Comparison of ENCODE assay signal across 8 mouse cellular contexts in genomic region chr15:98633822-98634470, GRCm38 (mm10). TPM values are rescaled to one million over a fixed set of nuclear protein-coding genes. Genes with fewer than 3 reads are reported as not detected.
DNase-seq lines count a peak whose midpoint lies in the region; ATAC-seq and TF ChIP-seq lines count a peak whose summit lies in the region.

No protein-coding gene starts in this region.

- H3K9ac ChIP-seq in limb, embryonic 12.5 days (replicated peaks): peak overlapping the region; percentile 88

- 1% methylated on average over 25 of the region's 25 CpGs for WGBS in embryonic facial prominence, embryonic 10.5 days
- under 1% methylated on average over 25 of the region's 25 CpGs for WGBS in limb, embryonic 12.5 days
- 3% methylated on average over 25 of the region's 25 CpGs for WGBS in small intestine, adult 2 months

- peak overlapping the region; percentile 35; the same call in 1 of the 2 replicates for H3K27ac ChIP-seq in gastrocnemius, adult 2 months
- H3K27ac ChIP-seq in embryonic facial prominence, embryonic 10.5 days (replicated peaks): peak overlapping the region; percentile 96
- 0 out of 2 replicates have a peak overlapping the region, but pooled peaks have one; percentile 29 for H3K27ac ChIP-seq in limb, embryonic 12.5 days
- no peak overlapping the region for H3K27ac ChIP-seq in small intestine, adult 2 months (ENCODE audit: insufficient read depth, low read depth, low read length)

- TF ChIP-seq CTCF in gastrocnemius, adult 2 months (IDR thresholded peaks at IDR 0.05): no peak
- TF ChIP-seq CTCF in small intestine, adult 2 months (IDR thresholded peaks at IDR 0.05; ENCODE audit: extremely low read depth, insufficient read length, insufficient replicate concordance, low read depth, low read length): no peak

- no peaks in the 10 kb centered on the region for H3K9me3 ChIP-seq in embryonic facial prominence, embryonic 10.5 days
- H3K9me3 ChIP-seq in limb, embryonic 12.5 days: no peaks in the 10 kb centered on the region

- H3K4me1 ChIP-seq in embryonic facial prominence, embryonic 10.5 days: peaks cover 81% of the 10 kb centered on the region
- H3K4me1 ChIP-seq in limb, embryonic 12.5 days (replicated peaks): peaks cover 61% of the 10 kb centered on the region
- H3K4me1 ChIP-seq in small intestine, adult 2 months (ENCODE audit: control insufficient read depth, insufficient read depth, insufficient read length, low read length): peaks cover 11% of the 10 kb centered on the region

- H3K4me3 ChIP-seq in gastrocnemius, adult 2 months: peak overlapping the region; percentile 84
- H3K4me3 ChIP-seq in embryonic facial prominence, embryonic 10.5 days: peak overlapping the region; percentile 89
- H3K4me3 ChIP-seq in limb, embryonic 12.5 days (replicated peaks): peak overlapping the region; percentile 82
- H3K4me3 ChIP-seq in small intestine, adult 2 months (ENCODE audit: low read depth, low read length): peak overlapping the region; percentile 77

- no peak for DNase-seq in gastrocnemius, adult 2 months
- DNase-seq in gastrocnemius, postnatal 10 days: no peak
- DNase-seq in A20 (ENCODE audit: low read depth, low spot score): peak; percentile 35
- no peak for DNase-seq in embryonic facial prominence, embryonic 10.5 days (ENCODE audit: low spot score)
- no peak for DNase-seq in embryo, embryonic 10.5 days (ENCODE audit: low spot score)

- TF ChIP-seq POLR2A in small intestine, adult 2 months (IDR thresholded peaks at IDR 0.05; ENCODE audit: low read depth, low read length): no peak

- intact Hi-C loops in gastrocnemius, adult 2 months (cut with DNase I): no loop called here

- peaks cover 86% of the 10 kb centered on the region for H3K27me3 ChIP-seq in embryonic facial prominence, embryonic 10.5 days (replicated peaks; ENCODE audit: low read depth, poor library complexity, severe bottlenecking)
- H3K27me3 ChIP-seq in limb, embryonic 12.5 days: peaks cover 76% of the 10 kb centered on the region
- H3K27me3 ChIP-seq in small intestine, adult 2 months (ENCODE audit: control insufficient read depth, insufficient read depth, low read length): peaks cover 13% of the 10 kb centered on the region

- H3K36me3 ChIP-seq in embryonic facial prominence, embryonic 10.5 days (replicated peaks): peaks cover 5% of the 10 kb centered on the region; the same call in 1 of the 2 replicates
- H3K36me3 ChIP-seq in limb, embryonic 12.5 days: no peaks in the 10 kb centered on the region
- no peaks in the 10 kb centered on the region for H3K36me3 ChIP-seq in small intestine, adult 2 months (ENCODE audit: control insufficient read depth, insufficient read depth, low read length)

- ATAC-seq in limb, embryonic 12.5 days (ENCODE audit: insufficient number of reproducible peaks, insufficient read depth, low FRiP score, low TSS enrichment, low read depth): no peak
- ATAC-seq in granulocyte monocyte progenitor cell, adult 5-6 weeks (replicated peaks; ENCODE audit: poor library complexity, severe bottlenecking): no peak

- H3K4me2 ChIP-seq in limb, embryonic 12.5 days: peak overlapping the region; percentile 98

RNA-seq across cellular contexts. Expression of gene Cacnb3, which starts 3.3 kb away (rescaled TPM):
- total RNA-seq in gastrocnemius, adult 2 months (2021): 1 to 10 TPM; 1.8 to 2.2 TPM
- total RNA-seq in gastrocnemius, postnatal 10 days (2021): 10 to 100 TPM; 12.0 to 15.4 TPM
- 32.3 and 37.0 TPM in 2 replicates for polyA plus RNA-seq in embryonic facial prominence, embryonic 10.5 days (2016; fragmentation: Nextera tagmentation; extraction: Ambion mirVana)
- 43.1 and 44.3 TPM in 2 replicates for polyA plus RNA-seq in limb, embryonic 12.5 days (2016; fragmentation: Nextera tagmentation; extraction: Ambion mirVana)
- 19.1 and 40.2 TPM in 2 replicates for polyA plus RNA-seq in small intestine, adult 2 months (2012; rRNA removed)
- not detected in 2 replicates for total RNA-seq in granulocyte monocyte progenitor cell, adult 5-6 weeks (2014; fragmentation: Nextera tagmentation)
- not detected in 2 replicates for total RNA-seq in granulocyte monocyte progenitor cell, adult 5-6 weeks (2017)

RNA-seq across cellular contexts. Expression of gene Adcy6, which starts 24.1 kb away (rescaled TPM):
- 10 to 100 TPM; 22.8 to 23.1 TPM for total RNA-seq in gastrocnemius, adult 2 months (2021)
- 10 to 100 TPM; 39.9 to 45.3 TPM for total RNA-seq in gastrocnemius, postnatal 10 days (2021)
- 11.6 and 14.0 TPM in 2 replicates for polyA plus RNA-seq in embryonic facial prominence, embryonic 10.5 days (2016; fragmentation: Nextera tagmentation; extraction: Ambion mirVana)
- 22.1 and 25.7 TPM in 2 replicates for polyA plus RNA-seq in limb, embryonic 12.5 days (2016; fragmentation: Nextera tagmentation; extraction: Ambion mirVana)
- 55.9 and 89.2 TPM in 2 replicates for polyA plus RNA-seq in small intestine, adult 2 months (2012; rRNA removed)
- 1.8 and 3.1 TPM in 2 replicates for total RNA-seq in granulocyte monocyte progenitor cell, adult 5-6 weeks (2014; fragmentation: Nextera tagmentation)
- total RNA-seq in granulocyte monocyte progenitor cell, adult 5-6 weeks (2017): 2.1 and 2.9 TPM in 2 replicates

RNA-seq across cellular contexts. Expression of gene Ddx23, which starts 28.7 kb away (rescaled TPM):
- total RNA-seq in gastrocnemius, adult 2 months (2021): 10 to 100 TPM; 66.3 to 67.4 TPM
- total RNA-seq in gastrocnemius, postnatal 10 days (2021): 10 to 100 TPM; 53.6 to 57.6 TPM
- 31.2 and 32.1 TPM in 2 replicates for polyA plus RNA-seq in embryonic facial prominence, embryonic 10.5 days (2016; fragmentation: Nextera tagmentation; extraction: Ambion mirVana)
- 24.5 and 31.5 TPM in 2 replicates for polyA plus RNA-seq in limb, embryonic 12.5 days (2016; fragmentation: Nextera tagmentation; extraction: Ambion mirVana)
- polyA plus RNA-seq in small intestine, adult 2 months (2012; rRNA removed): 13.6 and 24.3 TPM in 2 replicates
- total RNA-seq in granulocyte monocyte progenitor cell, adult 5-6 weeks (2014; fragmentation: Nextera tagmentation): 76.1 and 82.1 TPM in 2 replicates
- 79.5 and 103 TPM in 2 replicates for total RNA-seq in granulocyte monocyte progenitor cell, adult 5-6 weeks (2017)

RNA-seq across cellular contexts. Expression of gene Rnd1, which starts 43.3 kb away (rescaled TPM):
- total RNA-seq in gastrocnemius, adult 2 months (2021): 1 to 10 TPM; 1.2 to 1.5 TPM
- 1 to 10 TPM in 1 of 2 experiments, under 1 TPM in 1; 0.49 to 1.9 TPM for total RNA-seq in gastrocnemius, postnatal 10 days (2021)
- 0.88 and 1.5 TPM in 2 replicates for polyA plus RNA-seq in embryonic facial prominence, embryonic 10.5 days (2016; fragmentation: Nextera tagmentation; extraction: Ambion mirVana)
- polyA plus RNA-seq in limb, embryonic 12.5 days (2016; fragmentation: Nextera tagmentation; extraction: Ambion mirVana): 0.24 and 0.54 TPM in 2 replicates
- polyA plus RNA-seq in small intestine, adult 2 months (2012; rRNA removed): 1.6 and 2.2 TPM in 2 replicates
- total RNA-seq in granulocyte monocyte progenitor cell, adult 5-6 weeks (2014; fragmentation: Nextera tagmentation): 0.11 and 0.39 TPM in 2 replicates
- total RNA-seq in granulocyte monocyte progenitor cell, adult 5-6 weeks (2017): 0.67 and 2.7 TPM in 2 replicates

Comparison
In these comparisons a context has a peak if more than half of its experiments do, and no peak if none do; other contexts are left out.
1. RNA of gene Cacnb3, which starts 3.3 kb away (total RNA-seq): 12.0 to 15.4 TPM in gastrocnemius, postnatal 10 days; 1.8 to 2.2 TPM in gastrocnemius, adult 2 months and not detected in granulocyte monocyte progenitor cell, adult 5-6 weeks; every median in the first group is over 4 times any median in the second.
2. RNA of gene Adcy6, which starts 24.1 kb away (total RNA-seq): 39.9 to 45.3 TPM in gastrocnemius, postnatal 10 days and 22.8 to 23.1 TPM in gastrocnemius, adult 2 months; 1.8 to 3.1 TPM in granulocyte monocyte progenitor cell, adult 5-6 weeks; every median in the first group is over 4 times any median in the second.
3. Peak in every context shown above with its lines, with median percentiles within 50 percentile points of each other: H3K4me3 ChIP-seq.